Mouse (Mus musculus): ENCODE results near the gene Olfr1367. TPM values are rescaled to one million over a fixed set of nuclear protein-coding genes. Genes with fewer than 3 reads are reported as not detected.

Olfr1367 gene
- not detected in 2 replicates for polyA plus RNA-seq (2016; fragmentation: Nextera tagmentation; extraction: Ambion mirVana)

GRCm38 (mm10) chr13:21346610-21347009 is at the start of gene Olfr1367:
TSS of gene Olfr1367 (plus strand) at chr13:21346910.
- WGBS: 93% methylated on average over 1 of the region's 1 CpGs

GRCm38 (mm10) chr13:21298557-21298956 is 48.2 kb upstream of the Olfr1367 start:
- 0 out of 2 replicates have a peak, but pooled peaks cover 3% of the 10 kb centered on the region for H3K27me3 ChIP-seq (ENCODE audit: poor library complexity, severe bottlenecking)
- H3K36me3 ChIP-seq (replicated peaks): no peaks in the 10 kb centered on the region
- H3K27ac ChIP-seq: no peak overlapping the region
- 38% methylated on average over 3 of the region's 3 CpGs for WGBS
- no peak for DNase-seq (ENCODE audit: extremely low spot score, low spot score)
- H3K9me3 ChIP-seq: no peaks in the 10 kb centered on the region
- no peak overlapping the region for H3K4me3 ChIP-seq
- H3K4me1 ChIP-seq: no peaks in the 10 kb centered on the region

More at GRCm38 (mm10) chr13:21346610-21347009, at the start of gene Olfr1367:
- Histone ChIP-seq H3K36me3 (replicated peaks) (no peaks in the 10 kb centered on the region), H3K4me1 (no peaks in the 10 kb centered on the region), H3K27ac (no peak within 1 kb of the TSS), H3K27me3 (ENCODE audit: poor library complexity, severe bottlenecking) (no peaks in the 10 kb centered on the region), H3K4me3 (no peak within 1 kb of the TSS), H3K9me3 (no peaks in the 10 kb centered on the region)
- DNase-seq (ENCODE audit: extremely low spot score, low spot score): no peak

- no peaks in the 10 kb centered on the region for H3K9me3 ChIP-seq
- DNase-seq (ENCODE audit: extremely low spot score, low spot score): no peak
- 83% methylated on average over 3 of the region's 3 CpGs for WGBS
- H3K4me1 ChIP-seq: no peaks in the 10 kb centered on the region
- H3K36me3 ChIP-seq (replicated peaks): no peaks in the 10 kb centered on the region
- H3K4me3 ChIP-seq: no peak overlapping the region
- H3K27ac ChIP-seq: no peak overlapping the region
- H3K27me3 ChIP-seq (ENCODE audit: poor library complexity, severe bottlenecking): 0 out of 2 replicates have a peak, but pooled peaks cover 3% of the 10 kb centered on the region
Observed at GRCm38 (mm10) chr13:21304483-21305066, 42.1 kb upstream of the Olfr1367 start.

GRCm38 (mm10) chr13:21309788-21310187 is 36.9 kb upstream of the Olfr1367 start:
- Histone ChIP-seq H3K9me3 (no peaks in the 10 kb centered on the region), H3K4me3 (no peak overlapping the region), H3K4me1 (peaks cover 12% of the 10 kb centered on the region), H3K27ac (no peak overlapping the region), H3K27me3 (ENCODE audit: poor library complexity, severe bottlenecking) (no peaks in the 10 kb centered on the region), H3K36me3 (replicated peaks) (no peaks in the 10 kb centered on the region)
- no peak for DNase-seq (ENCODE audit: extremely low spot score, low spot score)
- 80% methylated on average over 2 of the region's 2 CpGs for WGBS

GRCm38 (mm10) chr13:21311926-21312325 is 34.8 kb upstream of the Olfr1367 start, which contains the start of gene Gpx6:
TSS of gene Gpx6 (plus strand) at chr13:21312125.
- 18% methylated on average over 3 of the region's 3 CpGs for WGBS
- H3K4me3 ChIP-seq: no peak within 1 kb of the TSS
- no peaks in the 10 kb centered on the region for H3K9me3 ChIP-seq
- no peaks in the 10 kb centered on the region for H3K27me3 ChIP-seq (ENCODE audit: poor library complexity, severe bottlenecking)
- DNase-seq (ENCODE audit: extremely low spot score, low spot score): no peak
- no peak within 1 kb of the TSS for H3K27ac ChIP-seq
- H3K36me3 ChIP-seq (replicated peaks): no peaks in the 10 kb centered on the region
- H3K4me1 ChIP-seq: peaks cover 12% of the 10 kb centered on the region

- WGBS: 52% methylated on average over 3 of the region's 5 CpGs
- Histone ChIP-seq H3K4me3 (no peak overlapping the region), H3K9me3 (no peaks in the 10 kb centered on the region), H3K36me3 (replicated peaks) (no peaks in the 10 kb centered on the region), H3K27me3 (ENCODE audit: poor library complexity, severe bottlenecking) (no peaks in the 10 kb centered on the region), H3K27ac (no peak overlapping the region), H3K4me1 (peaks cover 12% of the 10 kb centered on the region)
- no peak for DNase-seq (ENCODE audit: extremely low spot score, low spot score)
Observed at GRCm38 (mm10) chr13:21312854-21313253, 33.9 kb upstream of the Olfr1367 start.

GRCm38 (mm10) chr13:21313903-21314302 is 32.8 kb upstream of the Olfr1367 start:
- no peak overlapping the region for H3K27ac ChIP-seq
- H3K4me3 ChIP-seq: no peak overlapping the region
- H3K4me1 ChIP-seq: peaks cover 12% of the 10 kb centered on the region
- WGBS: 90% methylated on average over 4 of the region's 4 CpGs
- no peaks in the 10 kb centered on the region for H3K36me3 ChIP-seq (replicated peaks)
- DNase-seq (ENCODE audit: extremely low spot score, low spot score): no peak
- H3K27me3 ChIP-seq (ENCODE audit: poor library complexity, severe bottlenecking): no peaks in the 10 kb centered on the region
- H3K9me3 ChIP-seq: no peaks in the 10 kb centered on the region

- WGBS: 85% methylated on average over 3 of the region's 3 CpGs
- Histone ChIP-seq H3K27me3 (ENCODE audit: poor library complexity, severe bottlenecking) (peaks cover 4% of the 10 kb centered on the region; the same call in 1 of the 2 replicates), H3K27ac (no peak overlapping the region), H3K9me3 (no peaks in the 10 kb centered on the region), H3K4me1 (peaks cover 10% of the 10 kb centered on the region), H3K4me3 (no peak overlapping the region), H3K36me3 (replicated peaks) (no peaks in the 10 kb centered on the region)
- no peak for DNase-seq (ENCODE audit: extremely low spot score, low spot score)
Observed at GRCm38 (mm10) chr13:21320262-21320661, 26.4 kb upstream of the Olfr1367 start.

GRCm38 (mm10) chr13:21321890-21322494 is 24.7 kb upstream of the Olfr1367 start:
- Histone ChIP-seq H3K4me1 (peaks cover 13% of the 10 kb centered on the region), H3K27me3 (ENCODE audit: poor library complexity, severe bottlenecking) (peaks cover 4% of the 10 kb centered on the region; the same call in 1 of the 2 replicates), H3K4me3 (peak overlapping the region; percentile 56), H3K27ac (peak overlapping the region; percentile 60), H3K9me3 (no peaks in the 10 kb centered on the region), H3K36me3 (replicated peaks) (no peaks in the 10 kb centered on the region)
- peak; percentile 48 for DNase-seq (ENCODE audit: extremely low spot score, low spot score)
- under 1% methylated on average over 18 of the region's 18 CpGs for WGBS

GRCm38 (mm10) chr13:21322509-21323375 is 24.0 kb upstream of the Olfr1367 start:
- DNase-seq (ENCODE audit: extremely low spot score, low spot score): peak; percentile 70
- no peaks in the 10 kb centered on the region for H3K36me3 ChIP-seq (replicated peaks)
- peaks cover 4% of the 10 kb centered on the region; the same call in 1 of the 2 replicates for H3K27me3 ChIP-seq (ENCODE audit: poor library complexity, severe bottlenecking)
- H3K9me3 ChIP-seq: no peaks in the 10 kb centered on the region
- 10% methylated on average over 18 of the region's 18 CpGs for WGBS
- no peak overlapping the region for H3K27ac ChIP-seq
- peak overlapping the region; percentile 56 for H3K4me3 ChIP-seq
- peaks cover 17% of the 10 kb centered on the region for H3K4me1 ChIP-seq

GRCm38 (mm10) chr13:21323405-21323804 is 23.3 kb upstream of the Olfr1367 start:
- H3K36me3 ChIP-seq (replicated peaks): no peaks in the 10 kb centered on the region
- peaks cover 20% of the 10 kb centered on the region for H3K4me1 ChIP-seq
- peak overlapping the region; percentile 56 for H3K4me3 ChIP-seq
- 62% methylated on average over 6 of the region's 6 CpGs for WGBS
- DNase-seq (ENCODE audit: extremely low spot score, low spot score): no peak
- no peak overlapping the region for H3K27ac ChIP-seq
- H3K27me3 ChIP-seq (ENCODE audit: poor library complexity, severe bottlenecking): peaks cover 4% of the 10 kb centered on the region; the same call in 1 of the 2 replicates
- no peaks in the 10 kb centered on the region for H3K9me3 ChIP-seq

GRCm38 (mm10) chr13:21326191-21326590 is 20.5 kb upstream of the Olfr1367 start:
- Histone ChIP-seq H3K27ac (no peak overlapping the region), H3K4me3 (peak overlapping the region; percentile 59), H3K27me3 (ENCODE audit: poor library complexity, severe bottlenecking) (peaks cover 4% of the 10 kb centered on the region; the same call in 1 of the 2 replicates), H3K36me3 (replicated peaks) (no peaks in the 10 kb centered on the region), H3K4me1 (peaks cover 20% of the 10 kb centered on the region), H3K9me3 (no peaks in the 10 kb centered on the region)
- 10% methylated on average over 4 of the region's 4 CpGs for WGBS
- DNase-seq (ENCODE audit: extremely low spot score, low spot score): peak; percentile 26

All from forebrain, embryonic 10.5 days (tissue).